In the genomic region with DNA sequence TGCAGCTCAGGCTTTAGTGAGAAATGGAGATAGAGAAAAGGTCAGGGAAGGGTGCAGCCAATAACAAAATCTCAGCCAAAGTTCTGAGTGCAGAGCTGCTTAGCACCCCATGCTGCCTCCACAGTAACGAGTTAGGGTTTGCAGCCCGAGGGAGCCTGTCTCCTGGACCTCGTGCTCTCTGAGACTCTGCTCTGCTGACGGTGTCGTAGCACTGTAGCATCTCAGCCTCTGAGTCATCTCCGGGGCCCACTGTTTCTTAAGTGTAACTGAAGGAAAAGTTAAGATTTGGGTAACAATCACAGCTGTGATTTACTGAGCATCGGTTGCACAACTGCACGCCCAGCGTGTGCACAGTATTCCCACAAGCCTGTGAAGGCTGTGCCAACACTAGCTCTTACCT, we compare ENCODE assay signal across 18 mouse cellular contexts.
"Had no signal": no experiment of that assay in that cellular context is flagged by ENCODE, and none has a peak within 500 bp of the region (broad histone marks: within the 10 kb centered on the region; RNA-seq: fewer than 3 reads in every experiment).

No protein-coding gene starts in this region.

- ATAC-seq: liver, embryonic 12.5 days had no signal

- H3K27ac ChIP-seq: liver, embryonic 12.5 days; liver, embryonic 15.5 days; lung, embryonic 15.5 days; stomach, postnatal 0 days had no signal

- H3K4me1 ChIP-seq: liver, embryonic 15.5 days; lung, embryonic 15.5 days had no signal

- H3K9ac ChIP-seq: liver, embryonic 12.5 days; liver, embryonic 15.5 days; lung, embryonic 15.5 days had no signal

- DNase-seq: kidney, adult 9 months; kidney, postnatal 14 days; kidney, postnatal 4 days; lung, adult 18-20 months; lung, postnatal 10 days; lung, postnatal 36 days; midbrain, embryonic 14.5 days; right cerebral cortex, adult 18-20 months; right cerebral cortex, postnatal 14 days; right cerebral cortex, postnatal 4 days; thymus, adult 2 months; thymus, postnatal 14 days; thymus, postnatal 4 days had no signal

- H3K9me3 ChIP-seq: liver, embryonic 12.5 days; liver, embryonic 15.5 days; lung, embryonic 15.5 days had no signal

- H3K36me3 ChIP-seq: lung, embryonic 15.5 days had no signal

- H3K4me2 ChIP-seq: liver, embryonic 12.5 days; liver, embryonic 15.5 days; lung, embryonic 15.5 days; midbrain, embryonic 11.5 days had no signal

- H3K4me3 ChIP-seq: liver, embryonic 12.5 days; liver, embryonic 15.5 days; lung, embryonic 15.5 days had no signal

- H3K27me3 ChIP-seq: liver, embryonic 12.5 days; liver, embryonic 15.5 days; lung, embryonic 15.5 days had no signal
